Mouse (Mus musculus) MEL (cell line): Measurements from ENCODE around the gene Fen1. TPM values are rescaled to one million over a fixed set of nuclear protein-coding genes. Genes with fewer than 3 reads are reported as not detected.
"Not testable (repeated sequence)": the region's sequence is repeated elsewhere in the genome, so short reads cannot be mapped to it uniquely, and the experiment has no call there.

Experiments
- DNase-seq: peaks from one replicate; pipeline ENCODE4 v3.0.0; 2011; ENCODE audit warnings: low read depth, low spot score
- H3K27ac ChIP-seq: 2 replicates; pipeline ENCODE4 v1.5.1; 2012; ENCODE audit warnings: low read depth, mild to moderate bottlenecking, control low read depth, low read length, moderate library complexity; ENCODE audit not compliant: control insufficient read depth
- H3K27me3 ChIP-seq, 2 experiments: fragments of 150-350 bp in 1 of 2; sonication (generic) in 1 of 2; 2 replicates each; pipeline ENCODE4 v1.6.1; 2012; ENCODE audit warnings: low read length in 2 of 2, mild to moderate bottlenecking in 2 of 2, improper control_type of control experiment in 1 of 2, moderate library complexity in 1 of 2; ENCODE audit not compliant: insufficient read depth in 2 of 2, control insufficient read depth in 1 of 2
- H3K36me3 ChIP-seq, 2 experiments: 2 replicates each; pipeline ENCODE4 v1.6.1; 2012 to 2014; ENCODE audit warnings: low read length in 2 of 2, improper control_type of control experiment in 1 of 2, inconsistent platforms in 1 of 2, mild to moderate bottlenecking in 1 of 2; ENCODE audit not compliant: insufficient read depth in 2 of 2, control insufficient read depth in 1 of 2
- H3K4me1 ChIP-seq, 2 experiments: fragments of 150-350 bp in 1 of 2; sonication (generic) in 1 of 2; 2 replicates each; pipeline ENCODE4 v1.6.1; 2012; ENCODE audit warnings: low read length in 2 of 2, improper control_type of control experiment in 1 of 2, mild to moderate bottlenecking in 1 of 2; ENCODE audit not compliant: insufficient read depth in 2 of 2, control insufficient read depth in 1 of 2
- H3K4me3 ChIP-seq, 2 experiments: fragments of 150-350 bp in 1 of 2; sonication (generic) in 1 of 2; 2 replicates each; pipeline ENCODE4 v1.5.1; 2012; ENCODE audit warnings: low read depth in 2 of 2, low read length in 2 of 2, mild to moderate bottlenecking in 2 of 2, moderate library complexity in 2 of 2, control low read depth in 1 of 2, improper control_type of control experiment in 1 of 2; ENCODE audit not compliant: control insufficient read depth in 1 of 2, insufficient read depth in 1 of 2
- H3K79me2 ChIP-seq: 2 replicates; pipeline ENCODE4 v1.6.1; 2012; ENCODE audit warnings: mild to moderate bottlenecking, low read length, moderate library complexity; ENCODE audit not compliant: control insufficient read depth, poor library complexity, insufficient read depth
- H3K9ac ChIP-seq: 2 replicates; pipeline ENCODE4 v1.6.1; 2012; ENCODE audit warnings: low read depth, mild to moderate bottlenecking, control low read depth, low read length, moderate library complexity; ENCODE audit not compliant: control insufficient read depth, poor library complexity, severe bottlenecking
- H3K9me3 ChIP-seq: fragments of 150-350 bp; sonication (generic); replicated peaks from 2 replicates; pipeline ENCODE4 v1.6.1; 2012; ENCODE audit warnings: mild to moderate bottlenecking, low read length, improper control_type of control experiment, moderate library complexity; ENCODE audit not compliant: insufficient read depth
- BHLHE40 ChIP-seq: IDR thresholded peaks from 2 replicates; pipeline ENCODE4 v1.6.1; 2012; ENCODE audit warnings: low read depth, mild to moderate bottlenecking, inconsistent platforms, low read length, improper control_type of control experiment, borderline replicate concordance
- CHD2 ChIP-seq: IDR thresholded peaks from 2 replicates; pipeline ENCODE4 v1.6.1; 2011; ENCODE audit warnings: low read length, improper control_type of control experiment
- CTCF ChIP-seq, 3 experiments: IDR thresholded peaks in 2 of 3; conservative IDR thresholded peaks in 1 of 3; 2 replicates each; pipeline ENCODE4 v1.5.1; 2011 to 2012; ENCODE audit warnings: low read length in 3 of 3, low read depth in 2 of 3, mild to moderate bottlenecking in 2 of 3, improper control_type of control experiment in 1 of 3, inconsistent platforms in 1 of 3, mixed read lengths in 1 of 3, moderate library complexity in 1 of 3; ENCODE audit not compliant: control insufficient read depth in 1 of 3, insufficient read depth in 1 of 3, poor library complexity in 1 of 3, severe bottlenecking in 1 of 3
- E2F4 ChIP-seq: IDR thresholded peaks from 2 replicates; pipeline ENCODE4 v1.6.1; 2011; ENCODE audit warnings: low read depth, low read length, improper control_type of control experiment, borderline replicate concordance
- EP300 ChIP-seq, 2 experiments: IDR thresholded peaks; 2 replicates each; pipeline ENCODE4 v1.6.1; 2011; ENCODE audit warnings: improper control_type of control experiment in 2 of 2, low read length in 2 of 2, low read depth in 1 of 2, mild to moderate bottlenecking in 1 of 2
- GABPA ChIP-seq: IDR thresholded peaks from 2 replicates; pipeline ENCODE4 v1.6.1; 2012; ENCODE audit warnings: low read depth, mild to moderate bottlenecking, inconsistent platforms, low read length, improper control_type of control experiment, moderate library complexity
- GATA1 ChIP-seq: IDR thresholded peaks from 2 replicates; pipeline ENCODE4 v1.6.1; 2011; ENCODE audit warnings: low read depth, low read length, improper control_type of control experiment
- JUND ChIP-seq: IDR thresholded peaks from 2 replicates; pipeline ENCODE4 v1.6.1; 2011; ENCODE audit warnings: low read depth, mild to moderate bottlenecking, improper control_type of control experiment, low read length
- MAX ChIP-seq: IDR thresholded peaks from 2 replicates; pipeline ENCODE4 v1.6.1; 2011; ENCODE audit warnings: low read length, improper control_type of control experiment
- NELFE ChIP-seq: IDR thresholded peaks from 2 replicates; pipeline ENCODE4 v1.6.1; 2011; ENCODE audit warnings: low read depth, low read length, improper control_type of control experiment
- SIN3A ChIP-seq: IDR thresholded peaks from 2 replicates; pipeline ENCODE4 v1.6.1; 2012; ENCODE audit warnings: low read length, improper control_type of control experiment, inconsistent platforms
- SMC3 ChIP-seq: IDR thresholded peaks from 2 replicates; pipeline ENCODE4 v1.6.1; 2011; ENCODE audit warnings: low read depth, low read length, improper control_type of control experiment
- TAL1 ChIP-seq: IDR thresholded peaks from 2 replicates; pipeline ENCODE4 v1.6.1; 2012; ENCODE audit warnings: mild to moderate bottlenecking, inconsistent platforms, low read length, moderate library complexity, mixed read lengths
- TBP ChIP-seq: IDR thresholded peaks from 2 replicates; pipeline ENCODE4 v1.8.0; 2011; ENCODE audit warnings: low read depth, low read length, improper control_type of control experiment
- TCF12 ChIP-seq: IDR thresholded peaks from 2 replicates; pipeline ENCODE4 v1.6.1; 2014; ENCODE audit warnings: low read depth, mild to moderate bottlenecking, inconsistent platforms, low read length, improper control_type of control experiment, moderate library complexity
- UBTF ChIP-seq: IDR thresholded peaks from 2 replicates; pipeline ENCODE4 v1.6.1; 2012; ENCODE audit warnings: low read depth, mild to moderate bottlenecking, inconsistent platforms, low read length, improper control_type of control experiment, moderate library complexity, borderline replicate concordance; ENCODE audit not compliant: insufficient read depth
- USF1 ChIP-seq: IDR thresholded peaks from 2 replicates; pipeline ENCODE4 v1.6.1; 2014; ENCODE audit warnings: low read depth, mild to moderate bottlenecking, inconsistent platforms, low read length, improper control_type of control experiment, moderate library complexity
- USF2 ChIP-seq, 2 experiments: IDR thresholded peaks; 2 replicates each; pipeline ENCODE4 v1.6.1; 2011 to 2012; ENCODE audit warnings: improper control_type of control experiment in 2 of 2, low read length in 2 of 2, borderline replicate concordance in 1 of 2, inconsistent platforms in 1 of 2, low read depth in 1 of 2, mild to moderate bottlenecking in 1 of 2; ENCODE audit not compliant: insufficient read depth in 1 of 2
- ZMIZ1 ChIP-seq: IDR thresholded peaks from 2 replicates; pipeline ENCODE4 v1.6.1; 2012; ENCODE audit warnings: low read depth, mild to moderate bottlenecking, inconsistent platforms, low read length, improper control_type of control experiment, moderate library complexity
- polyA plus RNA-seq, 2 experiments: library from polyadenylated mRNA; stranded (reverse) in 1 of 2; unstranded in 1 of 2; fragments of >175 nt in 1 of 2; fragments of >200 nt in 1 of 2; gene quantifications; 2 replicates each; pipeline versions ENCODE4 v1.2.1 to v1.2.4; 2012; ENCODE audit warnings: low replicate concordance in 2 of 2, low read depth in 1 of 2; ENCODE audit not compliant: insufficient read length in 2 of 2, insufficient read depth in 1 of 2, missing spikeins in 1 of 2
- total RNA-seq: library from RNA; depleted of rRNA; stranded (reverse); fragments of 300-350 nt; gene quantifications from 2 replicates; pipeline ENCODE4 v1.2.3, GENCODE M21; 2012

The Fen1 gene
- total and polyA plus RNA-seq, 3 experiments, result 145 to 189 TPM; not detected in 1

DNA sequence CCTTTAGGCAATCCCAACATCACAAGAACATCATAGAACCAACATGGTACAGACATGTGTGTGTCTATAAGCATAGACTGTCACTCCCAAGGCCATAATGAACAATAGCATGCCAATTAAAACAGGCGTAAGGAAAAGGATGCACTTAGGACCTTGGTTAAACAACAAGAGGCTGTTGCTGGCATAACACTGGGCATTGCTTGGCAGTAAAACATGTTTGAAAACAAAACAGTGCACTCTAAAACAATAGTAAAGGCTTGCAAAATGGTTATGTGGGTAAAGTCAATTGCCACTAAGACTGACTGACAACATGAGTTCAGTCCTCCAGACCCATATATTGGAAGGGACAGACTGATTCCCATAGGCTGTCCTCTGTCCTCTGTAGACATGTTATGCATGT is 36.0 kb downstream of the Fen1 start:
- H3K27me3 ChIP-seq, result no peaks in the 10 kb centered on the region

DNA sequence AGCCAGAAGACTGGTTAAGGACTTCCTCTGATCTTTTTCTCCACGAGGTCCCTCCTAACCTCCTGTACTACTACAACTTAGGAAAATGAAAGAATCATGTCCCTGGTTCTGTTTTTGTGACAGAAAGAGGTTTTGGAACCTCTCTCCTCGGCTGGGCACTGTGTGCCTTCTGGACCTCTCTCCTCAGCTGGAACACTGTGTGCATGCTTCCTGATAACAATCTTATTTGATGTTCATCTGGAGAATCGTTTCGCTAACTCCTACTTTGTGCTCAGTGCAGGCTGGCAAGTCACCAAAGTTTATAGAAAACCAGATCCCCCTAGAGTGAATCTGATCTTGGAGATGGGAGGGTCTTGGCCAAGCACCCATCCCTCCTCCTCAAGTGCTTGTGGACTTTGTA is 36.9 kb downstream of the Fen1 start:
- Histone ChIP-seq H3K27me3 (no peaks in the 10 kb centered on the region), H3K4me1 (peaks cover 4 to 7% of the 10 kb centered on the region in 2 experiments), H3K4me3 (no peak overlapping the region), H3K9me3 (no peaks in the 10 kb centered on the region), H3K9ac (no peak overlapping the region), H3K36me3 (peaks cover 0 to 7% of the 10 kb centered on the region in 2 experiments; a peak in 2 of 4 replicates), H3K79me2 (no peaks in the 10 kb centered on the region), H3K27ac (no peak overlapping the region)
- DNase-seq, result no peak
- TF ChIP-seq MAX (no peak), USF2 (IDR thresholded peaks at IDR 0.05; ENCODE audit: borderline replicate concordance in 1 of 2, insufficient read depth in 1 of 2, low read depth in 1 of 2, low read length in 2 of 2) (no peak), GABPA (no peak), ZMIZ1 (no peak), JUND (no peak)

More for the DNA sequence above, 36.0 kb downstream of the Fen1 start:
- Histone ChIP-seq H3K9me3 (no peaks in the 10 kb centered on the region), H3K27ac (no peak overlapping the region), H3K79me2 (no peaks in the 10 kb centered on the region), H3K4me3 (no peak overlapping the region), H3K36me3 (peaks cover 0 to 11% of the 10 kb centered on the region in 2 experiments; a peak in 2 of 4 replicates), H3K9ac (no peak overlapping the region), H3K4me1 (peaks cover 4 to 14% of the 10 kb centered on the region in 2 experiments)
- no peak for DNase-seq
- TF ChIP-seq ZMIZ1, result no peak
- TF ChIP-seq MAX, result no peak
- no peak for TF ChIP-seq TCF12
- no peak for TF ChIP-seq TBP
- TF ChIP-seq BHLHE40, result no peak
- TF ChIP-seq TAL1, result no peak
- no peak for TF ChIP-seq SMC3
- no peak for TF ChIP-seq E2F4
- no peak for TF ChIP-seq CTCF (IDR thresholded peaks at IDR 0.05 in 2 of 3, conservative IDR thresholded peaks at IDR 0.05 in 1 of 3; ENCODE audit: control insufficient read depth in 1 of 3, insufficient read depth in 1 of 3, low read depth in 2 of 3, low read length in 3 of 3, poor library complexity in 1 of 3, severe bottlenecking in 1 of 3)
- TF ChIP-seq CHD2, result no peak
- TF ChIP-seq GABPA, result no peak
- TF ChIP-seq EP300 (IDR thresholded peaks at IDR 0.05; ENCODE audit: low read depth in 1 of 2, low read length in 2 of 2), result no peak
- no peak for TF ChIP-seq SIN3A
- TF ChIP-seq NELFE, result no peak
- TF ChIP-seq UBTF, result no peak
- TF ChIP-seq GATA1, result no peak
- TF ChIP-seq USF1, result no peak

DNA sequence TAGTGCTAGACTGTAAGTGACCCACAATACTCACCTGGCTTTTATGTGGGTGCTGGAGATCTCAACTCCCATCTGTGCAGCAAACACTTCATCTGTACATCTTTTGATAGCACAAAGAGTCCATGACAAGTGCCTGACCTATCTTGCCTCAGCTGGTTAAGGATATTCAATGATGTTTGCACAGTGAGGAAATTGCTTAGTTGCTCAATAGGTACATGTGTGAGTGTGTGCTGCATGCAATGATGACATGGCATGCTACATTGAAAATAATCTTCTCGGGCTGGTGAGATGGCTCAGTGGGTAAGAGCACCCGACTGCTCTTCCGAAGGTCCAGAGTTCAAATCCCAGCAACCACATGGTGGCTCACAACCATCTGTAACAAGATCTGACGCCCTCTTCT is 38.0 kb downstream of the Fen1 start:
- H3K27ac ChIP-seq, H3K27me3 ChIP-seq, H3K9ac ChIP-seq, H3K36me3 ChIP-seq, H3K4me1 ChIP-seq, H3K9me3 ChIP-seq, DNase-seq, H3K4me3 ChIP-seq, H3K79me2 ChIP-seq: not testable (repeated sequence)
